Mouse (Mus musculus): Measurements from ENCODE around the gene Crlf1.

- no peak for TF ChIP-seq CTCF (conservative IDR thresholded peaks at IDR 0.05; ENCODE audit: low read length)
- TF ChIP-seq NANOG (IDR thresholded peaks at IDR 0.05; ENCODE audit: borderline replicate concordance, low read length), result no peak
Measured at GRCm38 (mm10) chr8:70517940-70518643, 25.1 kb downstream of the Crlf1 start.

Measured in E14TG2a.4 (cell line).